Mouse (Mus musculus) liver, embryonic 14.5 days (tissue): ENCODE measurements at regions not wholly inside any gene's neighbourhood (a gene's known extent, or its start where the extent isn't known, plus 50 kb on each side); places are given as distances from the start of the nearest gene placed in this dataset.

Source experiments
- CTCF ChIP-seq: IDR thresholded peaks from 2 replicates; pipeline ENCODE4 v1.5.1; 2016; ENCODE audit warnings: antibody characterized with exemption, low read depth, control low read depth
- EP300 ChIP-seq: IDR thresholded peaks from 2 replicates; pipeline ENCODE4 v1.6.1; 2016; ENCODE audit warnings: antibody characterized with exemption, low read depth

GRCm38 (mm10) chr1:75728859-75729258 lies 182.8 kb downstream of the Slc4a3 start:
- TF ChIP-seq CTCF, result no peak
- no peak for TF ChIP-seq EP300
